Mouse (Mus musculus): ENCODE measurements around the gene Ugt1a7c. TPM values are rescaled to one million over a fixed set of nuclear protein-coding genes. Genes with fewer than 3 reads are reported as not detected.

Gene Ugt1a7c
- total and polyA plus RNA-seq, 3 experiments, result not detected

DNA sequence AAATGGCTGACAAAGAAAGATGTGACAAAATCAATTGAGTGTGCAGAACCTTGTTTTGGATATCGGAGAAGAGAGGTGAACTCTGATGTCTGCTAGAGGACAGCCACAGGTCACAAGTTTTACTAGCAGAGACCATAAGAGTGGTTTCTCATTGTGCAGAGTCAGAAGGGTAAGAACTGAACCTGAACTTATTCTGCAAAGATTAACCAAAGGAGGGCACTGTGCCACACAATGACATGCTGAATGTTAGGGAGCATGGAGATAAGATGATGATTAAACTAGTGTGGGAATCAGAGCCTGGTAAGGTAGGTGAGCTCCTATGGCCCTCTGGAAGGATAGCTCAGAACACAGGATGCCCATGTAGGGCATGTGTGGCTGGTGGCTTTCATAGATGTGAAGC is 100.8 kb downstream of the Ugt1a7c start:
- Histone ChIP-seq H3K4me1 (ENCODE audit: control insufficient read depth in 1 of 2, insufficient read depth in 2 of 2, low read length in 2 of 2) (no peaks in the 10 kb centered on the region), H3K9me3 (replicated peaks; ENCODE audit: insufficient read depth, low read length) (no peaks in the 10 kb centered on the region), H3K36me3 (ENCODE audit: control insufficient read depth in 1 of 2, insufficient read depth in 2 of 2, low read length in 2 of 2) (no peaks in the 10 kb centered on the region), H3K4me3 (ENCODE audit: control insufficient read depth in 1 of 2, insufficient read depth in 1 of 2, low read depth in 2 of 2, low read length in 2 of 2) (no peak overlapping the region), H3K79me2 (ENCODE audit: control insufficient read depth, insufficient read depth, low read length, poor library complexity) (no peaks in the 10 kb centered on the region), H3K27ac (ENCODE audit: control insufficient read depth, low read depth, low read length) (no peak overlapping the region), H3K9ac (ENCODE audit: control insufficient read depth, low read depth, low read length, poor library complexity, severe bottlenecking) (no peak overlapping the region), H3K27me3 (ENCODE audit: control insufficient read depth in 1 of 2, insufficient read depth in 2 of 2, low read length in 2 of 2) (peaks cover 2 to 3% of the 10 kb centered on the region in 2 experiments; a peak in 2 of 4 replicates)
- DNase-seq (ENCODE audit: low read depth, low spot score), result no peak
- TF ChIP-seq POLR2A (IDR thresholded peaks at IDR 0.05; ENCODE audit: control insufficient read depth in 1 of 2, insufficient read depth in 1 of 2, low read depth in 1 of 2, low read length in 2 of 2, poor library complexity in 1 of 2) (no peak), ZKSCAN1 (IDR thresholded peaks at IDR 0.05; ENCODE audit: low read depth, low read length) (no peak), TAL1 (IDR thresholded peaks at IDR 0.05; ENCODE audit: low read length) (no peak), MXI1 (IDR thresholded peaks at IDR 0.05; ENCODE audit: low read depth, low read length) (no peak), E2F4 (IDR thresholded peaks at IDR 0.05; ENCODE audit: borderline replicate concordance, low read depth, low read length) (no peak), TBP (IDR thresholded peaks at IDR 0.05; ENCODE audit: low read depth, low read length) (no peak), ZMIZ1 (IDR thresholded peaks at IDR 0.05; ENCODE audit: low read depth, low read length) (no peak), NELFE (IDR thresholded peaks at IDR 0.05; ENCODE audit: low read depth, low read length) (no peak), JUND (IDR thresholded peaks at IDR 0.05; ENCODE audit: low read depth, low read length) (no peak), ETS1 (IDR thresholded peaks at IDR 0.05; ENCODE audit: low read depth, low read length) (no peak), CHD1 (IDR thresholded peaks at IDR 0.05; ENCODE audit: low read depth, low read length) (no peak)

DNA sequence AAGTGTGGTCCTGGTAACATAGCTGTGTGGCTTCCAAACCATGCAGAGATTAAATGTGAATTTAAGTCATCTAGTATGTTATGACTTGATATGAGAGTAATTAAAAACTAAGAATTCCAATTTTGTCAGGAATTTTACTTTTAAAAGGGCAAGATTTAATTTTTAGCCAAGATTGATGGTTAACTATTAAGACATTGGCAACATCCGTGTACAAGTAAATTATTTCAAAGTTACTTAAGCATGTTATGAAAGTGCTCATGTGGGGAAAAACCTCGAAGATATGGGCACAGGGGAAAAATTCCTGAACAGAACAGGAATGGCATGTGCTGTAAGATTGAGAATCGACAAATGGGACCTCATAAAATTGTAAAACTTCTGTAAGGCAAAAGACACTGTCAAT is 102.6 kb downstream of the Ugt1a7c start:
- no peak for DNase-seq (ENCODE audit: low read depth, low spot score)
- Histone ChIP-seq H3K4me1 (ENCODE audit: control insufficient read depth in 1 of 2, insufficient read depth in 2 of 2, low read length in 2 of 2) (no peaks in the 10 kb centered on the region), H3K9me3 (replicated peaks; ENCODE audit: insufficient read depth, low read length) (no peaks in the 10 kb centered on the region), H3K36me3 (ENCODE audit: control insufficient read depth in 1 of 2, insufficient read depth in 2 of 2, low read length in 2 of 2) (no peaks in the 10 kb centered on the region), H3K9ac (ENCODE audit: control insufficient read depth, low read depth, low read length, poor library complexity, severe bottlenecking) (no peak overlapping the region), H3K27ac (ENCODE audit: control insufficient read depth, low read depth, low read length) (no peak overlapping the region), H3K79me2 (ENCODE audit: control insufficient read depth, insufficient read depth, low read length, poor library complexity) (no peaks in the 10 kb centered on the region), H3K27me3 (ENCODE audit: control insufficient read depth in 1 of 2, insufficient read depth in 2 of 2, low read length in 2 of 2) (peaks cover 2 to 3% of the 10 kb centered on the region in 2 experiments; a peak in 2 of 4 replicates), H3K4me3 (ENCODE audit: control insufficient read depth in 1 of 2, insufficient read depth in 1 of 2, low read depth in 2 of 2, low read length in 2 of 2) (no peak overlapping the region)
- TF ChIP-seq MAX (IDR thresholded peaks at IDR 0.05; ENCODE audit: low read length), result no peak
- no peak for TF ChIP-seq E2F4 (IDR thresholded peaks at IDR 0.05; ENCODE audit: borderline replicate concordance, low read depth, low read length)
- TF ChIP-seq POLR2A (IDR thresholded peaks at IDR 0.05; ENCODE audit: control insufficient read depth in 1 of 2, insufficient read depth in 1 of 2, low read depth in 1 of 2, low read length in 2 of 2, poor library complexity in 1 of 2), result no peak
- no peak for TF ChIP-seq TBP (IDR thresholded peaks at IDR 0.05; ENCODE audit: low read depth, low read length)
- no peak for TF ChIP-seq USF1 (IDR thresholded peaks at IDR 0.05; ENCODE audit: low read depth, low read length)
- TF ChIP-seq MEF2A (IDR thresholded peaks at IDR 0.05; ENCODE audit: extremely low read depth, insufficient replicate concordance, low read depth, low read length, poor library complexity, severe bottlenecking), result no peak
- no peak for TF ChIP-seq KAT2A (conservative IDR thresholded peaks at IDR 0.05; ENCODE audit: low read depth, low read length)
- no peak for TF ChIP-seq GATA1 (IDR thresholded peaks at IDR 0.05; ENCODE audit: low read depth, low read length)
- TF ChIP-seq ZC3H11A (IDR thresholded peaks at IDR 0.05; ENCODE audit: low read depth, low read length), result no peak
- TF ChIP-seq JUND (IDR thresholded peaks at IDR 0.05; ENCODE audit: low read depth, low read length), result no peak
- TF ChIP-seq RCOR1 (IDR thresholded peaks at IDR 0.05; ENCODE audit: low read depth, low read length), result no peak
- no peak for TF ChIP-seq POLR2AphosphoS2 (IDR thresholded peaks at IDR 0.05; ENCODE audit: low read length)
- TF ChIP-seq MYC (IDR thresholded peaks at IDR 0.05; ENCODE audit: low read depth, low read length), result no peak
- no peak for TF ChIP-seq SIN3A (IDR thresholded peaks at IDR 0.05; ENCODE audit: low read length)
- no peak for TF ChIP-seq UBTF (IDR thresholded peaks at IDR 0.05; ENCODE audit: borderline replicate concordance, insufficient read depth, low read depth, low read length)
- no peak for TF ChIP-seq POLR2AphosphoS5 (IDR thresholded peaks at IDR 0.05; ENCODE audit: borderline replicate concordance, low read depth, low read length)
- no peak for TF ChIP-seq EP300 (IDR thresholded peaks at IDR 0.05; ENCODE audit: low read depth in 1 of 2, low read length in 2 of 2)
- TF ChIP-seq GABPA (IDR thresholded peaks at IDR 0.05; ENCODE audit: low read depth, low read length), result no peak
- no peak for TF ChIP-seq CHD1 (IDR thresholded peaks at IDR 0.05; ENCODE audit: low read depth, low read length)
